Mouse (Mus musculus) MEL (cell line): ENCODE measurements at regions not wholly inside any gene's neighbourhood (a gene's known extent, or its start where the extent isn't known, plus 50 kb on each side); places are given as distances from the start of the nearest gene placed in this dataset.
A peak's percentile ranks its signal among the peaks of the same experiment; 100 is the strongest.

Experiments used
- DNase-seq: peaks from one replicate; pipeline ENCODE4 v3.0.0; 2011; ENCODE audit warnings: low read depth, low spot score
- H3K27ac ChIP-seq: 2 replicates; pipeline ENCODE4 v1.5.1; 2012; ENCODE audit warnings: low read depth, mild to moderate bottlenecking, control low read depth, low read length, moderate library complexity; ENCODE audit not compliant: control insufficient read depth
- H3K27me3 ChIP-seq, 2 experiments: fragments of 150-350 bp in 1 of 2; sonication (generic) in 1 of 2; 2 replicates each; pipeline ENCODE4 v1.6.1; 2012; ENCODE audit warnings: low read length in 2 of 2, mild to moderate bottlenecking in 2 of 2, improper control_type of control experiment in 1 of 2, moderate library complexity in 1 of 2; ENCODE audit not compliant: insufficient read depth in 2 of 2, control insufficient read depth in 1 of 2
- H3K36me3 ChIP-seq, 2 experiments: 2 replicates each; pipeline ENCODE4 v1.6.1; 2012 to 2014; ENCODE audit warnings: low read length in 2 of 2, improper control_type of control experiment in 1 of 2, inconsistent platforms in 1 of 2, mild to moderate bottlenecking in 1 of 2; ENCODE audit not compliant: insufficient read depth in 2 of 2, control insufficient read depth in 1 of 2
- H3K4me1 ChIP-seq, 2 experiments: fragments of 150-350 bp in 1 of 2; sonication (generic) in 1 of 2; 2 replicates each; pipeline ENCODE4 v1.6.1; 2012; ENCODE audit warnings: low read length in 2 of 2, improper control_type of control experiment in 1 of 2, mild to moderate bottlenecking in 1 of 2; ENCODE audit not compliant: insufficient read depth in 2 of 2, control insufficient read depth in 1 of 2
- H3K4me3 ChIP-seq, 2 experiments: fragments of 150-350 bp in 1 of 2; sonication (generic) in 1 of 2; 2 replicates each; pipeline ENCODE4 v1.5.1; 2012; ENCODE audit warnings: low read depth in 2 of 2, low read length in 2 of 2, mild to moderate bottlenecking in 2 of 2, moderate library complexity in 2 of 2, control low read depth in 1 of 2, improper control_type of control experiment in 1 of 2; ENCODE audit not compliant: control insufficient read depth in 1 of 2, insufficient read depth in 1 of 2
- H3K79me2 ChIP-seq: 2 replicates; pipeline ENCODE4 v1.6.1; 2012; ENCODE audit warnings: mild to moderate bottlenecking, low read length, moderate library complexity; ENCODE audit not compliant: control insufficient read depth, poor library complexity, insufficient read depth
- H3K9ac ChIP-seq: 2 replicates; pipeline ENCODE4 v1.6.1; 2012; ENCODE audit warnings: low read depth, mild to moderate bottlenecking, control low read depth, low read length, moderate library complexity; ENCODE audit not compliant: control insufficient read depth, poor library complexity, severe bottlenecking
- H3K9me3 ChIP-seq: fragments of 150-350 bp; sonication (generic); replicated peaks from 2 replicates; pipeline ENCODE4 v1.6.1; 2012; ENCODE audit warnings: mild to moderate bottlenecking, low read length, improper control_type of control experiment, moderate library complexity; ENCODE audit not compliant: insufficient read depth
- CHD2 ChIP-seq: IDR thresholded peaks from 2 replicates; pipeline ENCODE4 v1.6.1; 2011; ENCODE audit warnings: low read length, improper control_type of control experiment
- CTCF ChIP-seq, 3 experiments: IDR thresholded peaks in 2 of 3; conservative IDR thresholded peaks in 1 of 3; 2 replicates each; pipeline ENCODE4 v1.5.1; 2011 to 2012; ENCODE audit warnings: low read length in 3 of 3, low read depth in 2 of 3, mild to moderate bottlenecking in 2 of 3, improper control_type of control experiment in 1 of 3, inconsistent platforms in 1 of 3, mixed read lengths in 1 of 3, moderate library complexity in 1 of 3; ENCODE audit not compliant: control insufficient read depth in 1 of 3, insufficient read depth in 1 of 3, poor library complexity in 1 of 3, severe bottlenecking in 1 of 3
- EP300 ChIP-seq, 2 experiments: IDR thresholded peaks; 2 replicates each; pipeline ENCODE4 v1.6.1; 2011; ENCODE audit warnings: improper control_type of control experiment in 2 of 2, low read length in 2 of 2, low read depth in 1 of 2, mild to moderate bottlenecking in 1 of 2
- ETS1 ChIP-seq: IDR thresholded peaks from 2 replicates; pipeline ENCODE4 v1.6.1; 2012; ENCODE audit warnings: low read depth, mild to moderate bottlenecking, inconsistent platforms, low read length, improper control_type of control experiment, moderate library complexity
- HCFC1 ChIP-seq: IDR thresholded peaks from 2 replicates; pipeline ENCODE4 v1.6.1; 2012; ENCODE audit warnings: low read depth, mild to moderate bottlenecking, inconsistent platforms, low read length, improper control_type of control experiment, moderate library complexity
- KAT2A ChIP-seq: conservative IDR thresholded peaks from 2 replicates; pipeline ENCODE4 v1.6.1; 2012; ENCODE audit warnings: low read depth, low read length, improper control_type of control experiment, inconsistent platforms
- MAX ChIP-seq: IDR thresholded peaks from 2 replicates; pipeline ENCODE4 v1.6.1; 2011; ENCODE audit warnings: low read length, improper control_type of control experiment
- MEF2A ChIP-seq: IDR thresholded peaks from 2 replicates; pipeline ENCODE4 v1.6.1; 2014; ENCODE audit warnings: low read depth, mild to moderate bottlenecking, inconsistent platforms, low read length, improper control_type of control experiment; ENCODE audit not compliant: poor library complexity, insufficient replicate concordance, severe bottlenecking; ENCODE audit errors: extremely low read depth
- MYB ChIP-seq: IDR thresholded peaks from 2 replicates; pipeline ENCODE4 v1.6.1; 2011; ENCODE audit warnings: mild to moderate bottlenecking, low read depth, low read length, improper control_type of control experiment
- MYC ChIP-seq: IDR thresholded peaks from 2 replicates; pipeline ENCODE4 v1.6.1; 2011; ENCODE audit warnings: low read depth, mild to moderate bottlenecking, low read length, improper control_type of control experiment, moderate library complexity
- NELFE ChIP-seq: IDR thresholded peaks from 2 replicates; pipeline ENCODE4 v1.6.1; 2011; ENCODE audit warnings: low read depth, low read length, improper control_type of control experiment
- POLR2A ChIP-seq, 2 experiments: IDR thresholded peaks; 2 replicates each; pipeline ENCODE4 v1.6.1; 2011 to 2012; ENCODE audit warnings: low read length in 2 of 2, mild to moderate bottlenecking in 2 of 2, control low read depth in 1 of 2, improper control_type of control experiment in 1 of 2, low read depth in 1 of 2, moderate library complexity in 1 of 2; ENCODE audit not compliant: control insufficient read depth in 1 of 2, insufficient read depth in 1 of 2, poor library complexity in 1 of 2
- POLR2AphosphoS2 ChIP-seq: IDR thresholded peaks from 2 replicates; pipeline ENCODE4 v1.6.1; 2011; ENCODE audit warnings: low read length, improper control_type of control experiment
- RAD21 ChIP-seq: IDR thresholded peaks from 2 replicates; pipeline ENCODE4 v1.6.1; 2011; ENCODE audit warnings: mild to moderate bottlenecking, low read depth, low read length, improper control_type of control experiment
- RCOR1 ChIP-seq: IDR thresholded peaks from 2 replicates; pipeline ENCODE4 v1.6.1; 2012; ENCODE audit warnings: low read depth, mild to moderate bottlenecking, inconsistent platforms, low read length, improper control_type of control experiment
- SMC3 ChIP-seq: IDR thresholded peaks from 2 replicates; pipeline ENCODE4 v1.6.1; 2011; ENCODE audit warnings: low read depth, low read length, improper control_type of control experiment
- TBP ChIP-seq: IDR thresholded peaks from 2 replicates; pipeline ENCODE4 v1.8.0; 2011; ENCODE audit warnings: low read depth, low read length, improper control_type of control experiment
- USF1 ChIP-seq: IDR thresholded peaks from 2 replicates; pipeline ENCODE4 v1.6.1; 2014; ENCODE audit warnings: low read depth, mild to moderate bottlenecking, inconsistent platforms, low read length, improper control_type of control experiment, moderate library complexity
- ZC3H11A ChIP-seq: IDR thresholded peaks from 2 replicates; pipeline ENCODE4 v1.6.1; 2012; ENCODE audit warnings: low read depth, mild to moderate bottlenecking, inconsistent platforms, low read length, improper control_type of control experiment
- ZNF384 ChIP-seq: IDR thresholded peaks from 2 replicates; pipeline ENCODE4 v1.6.1; 2012; ENCODE audit warnings: low read depth, mild to moderate bottlenecking, inconsistent platforms, low read length, improper control_type of control experiment

DNA sequence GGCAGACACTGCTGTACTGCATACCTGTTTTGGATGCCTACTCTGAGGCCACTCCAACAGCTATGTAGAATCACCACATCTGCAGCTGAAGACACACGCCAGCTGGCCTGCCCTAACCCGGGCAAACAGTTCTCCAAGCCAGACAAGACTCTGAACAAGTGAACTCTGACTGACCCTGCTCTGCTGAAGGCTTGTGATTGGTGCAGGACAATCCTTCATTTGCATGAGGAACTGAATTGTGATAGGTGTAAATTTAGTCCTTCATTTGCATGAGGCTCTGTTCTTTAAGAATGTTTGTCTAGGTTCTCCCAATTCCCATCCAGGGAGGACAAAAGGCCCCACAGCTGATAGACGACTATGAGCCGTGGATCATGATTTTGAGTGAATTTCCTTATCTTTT is 104.9 kb upstream of the Slc22a12 start:
- H3K4me1 ChIP-seq: no peaks in the 10 kb centered on the region
- no peaks in the 10 kb centered on the region for H3K79me2 ChIP-seq
- H3K9ac ChIP-seq: no peak overlapping the region
- no peak overlapping the region for H3K4me3 ChIP-seq
- no peaks in the 10 kb centered on the region for H3K9me3 ChIP-seq
- no peak overlapping the region for H3K27ac ChIP-seq
- DNase-seq: no peak
- no peaks in the 10 kb centered on the region; a peak in 1 of 4 replicates for H3K27me3 ChIP-seq
- no peaks in the 10 kb centered on the region for H3K36me3 ChIP-seq
- no peak for TF ChIP-seq MAX
- TF ChIP-seq MYB: no peak
- TF ChIP-seq TBP: no peak
- TF ChIP-seq MEF2A: no peak
- TF ChIP-seq ETS1: no peak

DNA sequence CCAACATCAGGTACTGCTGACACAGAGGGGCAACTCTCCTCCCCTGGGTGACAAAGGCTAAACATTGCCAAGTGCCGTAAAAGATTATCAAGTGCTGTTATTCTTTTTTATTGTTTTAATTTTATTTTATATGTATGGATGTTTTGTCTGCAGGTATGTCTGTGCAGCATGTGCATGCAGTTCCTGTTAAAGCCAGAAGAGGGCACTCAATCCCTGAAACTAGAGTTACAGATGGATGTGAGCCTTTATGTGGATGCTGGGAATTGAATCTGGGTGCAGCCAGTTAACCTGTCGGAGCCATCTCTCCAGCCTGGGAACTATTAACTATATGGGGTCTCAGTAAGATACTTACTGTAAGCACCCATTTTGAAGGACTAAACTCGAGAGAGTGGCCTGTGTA is 104.4 kb upstream of the Slc22a12 start:
- Histone ChIP-seq H3K9me3 (no peaks in the 10 kb centered on the region), H3K9ac (no peak overlapping the region), H3K27ac (no peak overlapping the region), H3K27me3 (no peaks in the 10 kb centered on the region; a peak in 2 of 4 replicates), H3K36me3 (no peaks in the 10 kb centered on the region), H3K4me1 (no peaks in the 10 kb centered on the region), H3K4me3 (no peak overlapping the region), H3K79me2 (no peaks in the 10 kb centered on the region)
- DNase-seq: peak; percentile 56
- 0 out of 2 replicates have a peak, but pooled peaks have one; percentile 17 for TF ChIP-seq MYC
- peak; percentile 64 for TF ChIP-seq ZC3H11A
- peak; percentile 51 to 68 (median 66) for TF ChIP-seq CTCF (IDR thresholded peaks at IDR 0.05 in 2 of 3, conservative IDR thresholded peaks at IDR 0.05 in 1 of 3; ENCODE audit: control insufficient read depth in 1 of 3, insufficient read depth in 1 of 3, low read depth in 2 of 3, low read length in 3 of 3, poor library complexity in 1 of 3, severe bottlenecking in 1 of 3)
- TF ChIP-seq MAX: no peak
- TF ChIP-seq RAD21: peak; percentile 72
- peak; percentile 71 for TF ChIP-seq SMC3
- no peak for TF ChIP-seq USF1

DNA sequence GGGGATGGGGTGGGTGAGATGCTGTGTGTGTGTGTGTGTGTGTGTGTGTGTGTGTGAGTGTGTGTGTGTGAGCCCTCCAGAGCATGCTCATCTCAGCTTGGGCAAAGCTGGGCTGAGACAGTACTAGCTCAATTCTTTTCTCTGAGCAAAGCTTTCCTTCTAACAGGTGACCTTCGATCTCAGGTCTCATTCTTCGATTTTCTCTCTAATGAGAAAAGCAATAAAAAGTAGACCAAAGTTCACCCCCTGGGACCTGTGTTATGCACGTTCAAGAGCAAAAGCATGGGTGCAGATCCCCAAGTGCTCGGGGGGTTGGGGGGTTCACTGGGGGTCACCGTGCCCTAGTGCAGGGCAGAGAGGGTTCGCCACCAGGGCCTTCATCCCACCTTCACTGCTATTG is 103.1 kb upstream of the Slc22a12 start:
- H3K9ac ChIP-seq: no peak overlapping the region
- H3K27me3 ChIP-seq: no peaks in the 10 kb centered on the region; a peak in 2 of 4 replicates
- H3K79me2 ChIP-seq: no peaks in the 10 kb centered on the region
- H3K27ac ChIP-seq: no peak overlapping the region
- no peaks in the 10 kb centered on the region for H3K36me3 ChIP-seq
- DNase-seq: no peak
- H3K4me1 ChIP-seq: no peaks in the 10 kb centered on the region
- H3K9me3 ChIP-seq: no peaks in the 10 kb centered on the region
- no peak for TF ChIP-seq ZNF384
- TF ChIP-seq ZC3H11A: no peak
- TF ChIP-seq MYC: no peak
- no peak for TF ChIP-seq POLR2AphosphoS2
- TF ChIP-seq CHD2: no peak
- no peak for TF ChIP-seq NELFE
- no peak for TF ChIP-seq EP300 (IDR thresholded peaks at IDR 0.05; ENCODE audit: low read depth in 1 of 2, low read length in 2 of 2)
- TF ChIP-seq TBP: no peak
- TF ChIP-seq POLR2A (IDR thresholded peaks at IDR 0.05; ENCODE audit: control insufficient read depth in 1 of 2, insufficient read depth in 1 of 2, low read depth in 1 of 2, low read length in 2 of 2, poor library complexity in 1 of 2): no peak
- TF ChIP-seq SMC3: no peak
- no peak for TF ChIP-seq KAT2A
- no peak for TF ChIP-seq RCOR1
- no peak for TF ChIP-seq ETS1
- TF ChIP-seq CTCF (IDR thresholded peaks at IDR 0.05 in 2 of 3, conservative IDR thresholded peaks at IDR 0.05 in 1 of 3; ENCODE audit: control insufficient read depth in 1 of 3, insufficient read depth in 1 of 3, low read depth in 2 of 3, low read length in 3 of 3, poor library complexity in 1 of 3, severe bottlenecking in 1 of 3): no peak
- TF ChIP-seq HCFC1: no peak
- TF ChIP-seq, all 39 proteins: peak for 0
- H3K4me3 ChIP-seq: no peak overlapping the region
